Mouse (Mus musculus): ENCODE measurements around the gene Timm22. TPM values are rescaled to one million over a fixed set of nuclear protein-coding genes. Genes with fewer than 3 reads are reported as not detected.
A peak's percentile ranks its signal among the peaks of the same experiment; 100 is the strongest.

The Timm22 gene
- polyA plus RNA-seq, 1 experiment = 20.4 TPM

GRCm38 (mm10) chr11:76410826-76411225 lies 4.1 kb downstream of the Timm22 start:
- Histone ChIP-seq H3K4me1 (replicated peaks; ENCODE audit: control insufficient read depth, insufficient read depth, low read length) (no peaks in the 10 kb centered on the region), H3K27ac (ENCODE audit: control insufficient read depth, insufficient read depth, low read length) (no peak overlapping the region), H3K27me3 (ENCODE audit: control insufficient read depth, insufficient read depth, low read length) (no peaks in the 10 kb centered on the region), H3K36me3 (ENCODE audit: control insufficient read depth, insufficient read depth, low read length) (peaks cover 20% of the 10 kb centered on the region), H3K4me3 (ENCODE audit: control insufficient read depth, insufficient read depth, low read length) (no peak overlapping the region)
- TF ChIP-seq POLR2A (IDR thresholded peaks at IDR 0.05; ENCODE audit: control insufficient read depth, extremely low read depth, insufficient read depth, low read length, poor library complexity) (no peak), CTCF (IDR thresholded peaks at IDR 0.05; ENCODE audit: borderline replicate concordance, control insufficient read depth, extremely low read depth, insufficient read depth, low read length, poor library complexity) (0 out of 2 replicates have a peak, but pooled peaks have one; percentile 30)
- 71% methylated on average over 12 of the region's 12 CpGs for WGBS
- DNase-seq = peak; percentile 54

DNA sequence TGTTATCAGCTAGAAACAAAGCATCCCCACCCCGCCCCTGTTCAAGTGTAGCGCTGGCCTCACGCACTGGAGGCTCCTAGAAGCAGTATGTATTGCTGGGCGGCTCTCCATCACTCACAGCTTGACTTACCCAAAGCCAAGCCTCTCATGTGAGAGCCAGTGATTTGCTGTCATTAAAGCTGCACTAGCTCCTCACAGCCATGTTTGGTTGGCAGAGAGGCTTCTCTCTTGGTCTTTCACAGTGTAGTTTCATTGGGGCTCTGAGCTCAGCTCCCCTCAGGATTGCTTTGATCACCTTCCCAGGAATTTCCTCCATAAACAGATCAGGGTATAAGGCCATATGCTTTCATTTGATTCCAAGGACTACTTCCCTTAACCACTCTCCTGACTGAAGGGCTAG lies 6.5 kb downstream of the Timm22 start:
- Histone ChIP-seq H3K36me3 (ENCODE audit: control insufficient read depth, insufficient read depth, low read length) (peaks cover 35% of the 10 kb centered on the region), H3K27me3 (ENCODE audit: control insufficient read depth, insufficient read depth, low read length) (no peaks in the 10 kb centered on the region), H3K4me3 (ENCODE audit: control insufficient read depth, insufficient read depth, low read length) (no peak overlapping the region), H3K4me1 (replicated peaks; ENCODE audit: control insufficient read depth, insufficient read depth, low read length) (no peaks in the 10 kb centered on the region), H3K27ac (ENCODE audit: control insufficient read depth, insufficient read depth, low read length) (no peak overlapping the region)
- 97% methylated on average over 4 of the region's 4 CpGs for WGBS
- DNase-seq = no peak
- TF ChIP-seq CTCF (IDR thresholded peaks at IDR 0.05; ENCODE audit: borderline replicate concordance, control insufficient read depth, extremely low read depth, insufficient read depth, low read length, poor library complexity) = no peak
- TF ChIP-seq POLR2A (IDR thresholded peaks at IDR 0.05; ENCODE audit: control insufficient read depth, extremely low read depth, insufficient read depth, low read length, poor library complexity) = no peak

DNA sequence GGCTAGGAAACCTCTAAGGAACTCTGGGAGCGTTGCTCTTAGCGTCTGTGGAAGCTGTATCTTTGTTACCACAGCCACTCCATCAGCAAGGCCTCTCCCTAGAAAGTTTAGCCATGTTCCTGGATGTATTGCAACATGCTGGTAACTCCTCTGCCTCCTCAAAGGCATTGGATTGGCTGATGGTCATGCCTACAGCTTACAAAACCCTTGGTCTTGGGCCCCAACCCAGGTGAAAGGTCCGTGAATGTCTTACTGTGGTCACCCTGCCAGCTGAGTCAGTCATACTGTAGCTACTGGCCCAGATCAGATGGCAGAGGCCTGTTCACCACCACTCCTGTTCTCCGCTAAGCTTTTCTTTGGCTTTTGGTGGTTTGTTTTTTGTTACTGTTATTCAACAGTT lies 8.2 kb downstream of the Timm22 start:
- DNase-seq = no peak
- Histone ChIP-seq H3K4me1 (replicated peaks; ENCODE audit: control insufficient read depth, insufficient read depth, low read length) (no peaks in the 10 kb centered on the region), H3K4me3 (ENCODE audit: control insufficient read depth, insufficient read depth, low read length) (no peak overlapping the region), H3K36me3 (ENCODE audit: control insufficient read depth, insufficient read depth, low read length) (peaks cover 43% of the 10 kb centered on the region), H3K27me3 (ENCODE audit: control insufficient read depth, insufficient read depth, low read length) (no peaks in the 10 kb centered on the region), H3K27ac (ENCODE audit: control insufficient read depth, insufficient read depth, low read length) (no peak overlapping the region)
- TF ChIP-seq POLR2A (IDR thresholded peaks at IDR 0.05; ENCODE audit: control insufficient read depth, extremely low read depth, insufficient read depth, low read length, poor library complexity) = no peak
- TF ChIP-seq CTCF (IDR thresholded peaks at IDR 0.05; ENCODE audit: borderline replicate concordance, control insufficient read depth, extremely low read depth, insufficient read depth, low read length, poor library complexity) = no peak
- WGBS = 98% methylated on average over 4 of the region's 4 CpGs

DNA sequence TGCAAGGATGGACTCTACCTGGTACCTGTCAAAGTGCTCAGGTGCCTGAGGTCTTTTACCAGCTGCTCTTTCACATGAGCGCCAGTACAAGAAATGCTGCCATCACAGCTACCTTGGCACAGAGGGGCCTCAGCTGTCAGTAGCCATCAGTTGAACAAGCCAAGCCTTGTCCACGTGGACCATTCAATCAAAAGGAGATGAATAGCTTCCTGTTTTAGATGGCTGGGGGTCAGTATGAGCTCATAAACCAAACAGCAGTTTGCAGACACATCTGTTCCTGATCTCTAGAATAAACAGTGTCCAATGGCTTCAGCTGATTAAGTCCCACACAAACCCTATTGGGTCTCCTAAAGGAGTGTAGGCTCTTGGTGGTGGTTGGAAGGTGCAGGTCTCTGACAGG lies 9.2 kb downstream of the Timm22 start:
- WGBS = 84% methylated on average over 2 of the region's 2 CpGs
- TF ChIP-seq CTCF (IDR thresholded peaks at IDR 0.05; ENCODE audit: borderline replicate concordance, control insufficient read depth, extremely low read depth, insufficient read depth, low read length, poor library complexity) (no peak), POLR2A (IDR thresholded peaks at IDR 0.05; ENCODE audit: control insufficient read depth, extremely low read depth, insufficient read depth, low read length, poor library complexity) (no peak)

DNA sequence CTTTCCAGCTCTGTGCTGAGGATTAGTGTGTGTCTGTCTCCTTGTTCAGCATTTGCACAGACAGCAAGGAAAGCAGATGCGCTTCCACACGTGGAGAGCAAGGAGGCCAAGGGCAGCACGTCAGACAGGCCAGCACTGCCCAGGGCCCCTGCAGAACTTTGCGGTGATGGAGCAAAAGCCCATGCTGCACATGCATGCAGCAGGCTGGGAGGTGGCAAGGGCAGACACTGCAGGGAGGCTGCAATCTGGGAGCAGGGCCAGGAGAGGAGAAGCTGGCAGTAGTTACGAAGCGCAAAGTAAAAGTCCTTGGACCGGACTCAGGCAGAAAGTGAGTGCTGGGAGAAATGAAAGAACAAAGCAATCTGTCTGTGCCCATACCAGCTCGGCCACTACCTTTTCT lies 11.7 kb downstream of the Timm22 start:
- DNase-seq = no peak
- Histone ChIP-seq H3K36me3 (ENCODE audit: control insufficient read depth, insufficient read depth, low read length) (peaks cover 48% of the 10 kb centered on the region), H3K27me3 (ENCODE audit: control insufficient read depth, insufficient read depth, low read length) (no peaks in the 10 kb centered on the region), H3K4me1 (replicated peaks; ENCODE audit: control insufficient read depth, insufficient read depth, low read length) (no peaks in the 10 kb centered on the region), H3K27ac (ENCODE audit: control insufficient read depth, insufficient read depth, low read length) (no peak overlapping the region), H3K4me3 (ENCODE audit: control insufficient read depth, insufficient read depth, low read length) (no peak overlapping the region)
- TF ChIP-seq POLR2A (IDR thresholded peaks at IDR 0.05; ENCODE audit: control insufficient read depth, extremely low read depth, insufficient read depth, low read length, poor library complexity) = no peak
- no peak for TF ChIP-seq CTCF (IDR thresholded peaks at IDR 0.05; ENCODE audit: borderline replicate concordance, control insufficient read depth, extremely low read depth, insufficient read depth, low read length, poor library complexity)
- WGBS = 93% methylated on average over 8 of the region's 8 CpGs

More for the DNA sequence above, 9.2 kb downstream of the Timm22 start:
- Histone ChIP-seq H3K27ac (ENCODE audit: control insufficient read depth, insufficient read depth, low read length) (no peak overlapping the region), H3K36me3 (ENCODE audit: control insufficient read depth, insufficient read depth, low read length) (peaks cover 44% of the 10 kb centered on the region), H3K4me3 (ENCODE audit: control insufficient read depth, insufficient read depth, low read length) (no peak overlapping the region), H3K27me3 (ENCODE audit: control insufficient read depth, insufficient read depth, low read length) (no peaks in the 10 kb centered on the region), H3K4me1 (replicated peaks; ENCODE audit: control insufficient read depth, insufficient read depth, low read length) (no peaks in the 10 kb centered on the region)
- DNase-seq = no peak

GRCm38 (mm10) chr11:76419179-76419578 lies 12.4 kb downstream of the Timm22 start:
- Histone ChIP-seq H3K4me1 (replicated peaks; ENCODE audit: control insufficient read depth, insufficient read depth, low read length) (no peaks in the 10 kb centered on the region), H3K27me3 (ENCODE audit: control insufficient read depth, insufficient read depth, low read length) (no peaks in the 10 kb centered on the region), H3K4me3 (ENCODE audit: control insufficient read depth, insufficient read depth, low read length) (no peak overlapping the region), H3K27ac (ENCODE audit: control insufficient read depth, insufficient read depth, low read length) (no peak overlapping the region), H3K36me3 (ENCODE audit: control insufficient read depth, insufficient read depth, low read length) (peaks cover 45% of the 10 kb centered on the region)
- peak; percentile 31 for DNase-seq
- WGBS = 94% methylated on average over 4 of the region's 4 CpGs
- TF ChIP-seq POLR2A (IDR thresholded peaks at IDR 0.05; ENCODE audit: control insufficient read depth, extremely low read depth, insufficient read depth, low read length, poor library complexity) (no peak), CTCF (IDR thresholded peaks at IDR 0.05; ENCODE audit: borderline replicate concordance, control insufficient read depth, extremely low read depth, insufficient read depth, low read length, poor library complexity) (no peak)

DNA sequence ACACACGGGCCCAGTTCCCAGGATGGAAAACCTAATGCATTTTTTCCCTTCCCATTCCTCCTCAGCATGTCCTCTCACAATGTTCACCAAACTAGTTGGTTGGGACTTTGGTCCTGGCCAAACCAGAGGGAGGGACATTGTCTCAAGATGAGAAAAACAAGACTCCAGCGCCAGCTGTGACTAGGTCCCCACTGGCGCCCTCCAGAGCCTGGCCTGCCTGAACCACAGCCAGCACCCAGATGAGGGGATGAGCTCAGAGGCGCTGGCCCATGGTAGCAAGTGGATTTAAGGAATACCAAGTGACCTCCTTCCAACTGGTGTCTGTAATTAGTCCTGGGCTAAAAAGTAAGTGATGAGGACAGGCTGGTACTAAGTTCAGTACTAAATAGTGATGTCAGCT lies 14.1 kb downstream of the Timm22 start:
- H3K36me3 ChIP-seq (ENCODE audit: control insufficient read depth, insufficient read depth, low read length) = peaks cover 28% of the 10 kb centered on the region
- 92% methylated on average over 4 of the region's 4 CpGs for WGBS
- DNase-seq = no peak
- H3K27ac ChIP-seq (ENCODE audit: control insufficient read depth, insufficient read depth, low read length) = no peak overlapping the region
- no peaks in the 10 kb centered on the region for H3K4me1 ChIP-seq (replicated peaks; ENCODE audit: control insufficient read depth, insufficient read depth, low read length)
- H3K4me3 ChIP-seq (ENCODE audit: control insufficient read depth, insufficient read depth, low read length) = no peak overlapping the region
- TF ChIP-seq POLR2A (IDR thresholded peaks at IDR 0.05; ENCODE audit: control insufficient read depth, extremely low read depth, insufficient read depth, low read length, poor library complexity) (no peak), CTCF (IDR thresholded peaks at IDR 0.05; ENCODE audit: borderline replicate concordance, control insufficient read depth, extremely low read depth, insufficient read depth, low read length, poor library complexity) (no peak)
- no peaks in the 10 kb centered on the region for H3K27me3 ChIP-seq (ENCODE audit: control insufficient read depth, insufficient read depth, low read length)

Data from thymus, adult 2 months (tissue).